Mouse (Mus musculus) kidney, embryonic 14.5 days (tissue): ENCODE data around the gene Rps27rt. TPM values are rescaled to one million over a fixed set of nuclear protein-coding genes. Genes with fewer than 3 reads are reported as not detected.
"Not testable (repeated sequence)": the region's sequence is repeated elsewhere in the genome, so short reads cannot be mapped to it uniquely, and the experiment has no call there.

Experiments
- ATAC-seq: fragments of 200-750 bp; cut with Nextera tagmentation; 2 replicates; pipeline ENCODE4 v1.8.0; 2017; ENCODE audit warnings: moderate number of reproducible peaks, mild to moderate bottlenecking, moderate TSS enrichment, moderate library complexity; ENCODE audit not compliant: low FRiP score, low TSS enrichment
- H3K27ac ChIP-seq: fragments of 300-500 bp; sonication (generic); 2 replicates; pipeline ENCODE4 v1.5.1; 2014; ENCODE audit warnings: low read depth, mild to moderate bottlenecking, low read length, moderate library complexity, mixed read lengths
- H3K27me3 ChIP-seq: fragments of 300-500 bp; sonication (generic); 2 replicates; pipeline ENCODE4 v1.6.1; 2014; ENCODE audit warnings: mild to moderate bottlenecking, low read length; ENCODE audit not compliant: control insufficient read depth, insufficient read depth
- H3K36me3 ChIP-seq: fragments of 300-500 bp; sonication (generic); 2 replicates; pipeline ENCODE4 v1.6.1; 2014; ENCODE audit warnings: low read length, mixed read lengths; ENCODE audit not compliant: control insufficient read depth, insufficient read depth
- H3K4me1 ChIP-seq: fragments of 300-500 bp; sonication (generic); 2 replicates; pipeline ENCODE4 v1.6.1; 2014; ENCODE audit warnings: low read length, mixed read lengths; ENCODE audit not compliant: control insufficient read depth, insufficient read depth
- H3K4me2 ChIP-seq: fragments of 300-500 bp; sonication (generic); replicated peaks from 2 replicates; pipeline ENCODE4 v1.6.1; 2014; ENCODE audit warnings: low read depth, mild to moderate bottlenecking, low read length
- H3K4me3 ChIP-seq: fragments of 300-500 bp; sonication (generic); 2 replicates; pipeline ENCODE4 v1.5.1; 2014; ENCODE audit warnings: mild to moderate bottlenecking, low read length
- H3K9ac ChIP-seq: fragments of 300-500 bp; sonication (generic); 2 replicates; pipeline ENCODE4 v1.6.1; 2014; ENCODE audit warnings: low read depth, mild to moderate bottlenecking, low read length, moderate library complexity
- H3K9me3 ChIP-seq: fragments of 300-500 bp; sonication (generic); 2 replicates; pipeline ENCODE4 v1.6.1; 2016; ENCODE audit warnings: low read length; ENCODE audit not compliant: control insufficient read depth
- WGBS: fragments of 180-500 bp; shearing (Covaris S2); extraction: QIAGEN DNeasy Blood & Tissue Kit; methylation state at CpG from one replicate; pipeline ENCODE4 v1.1.7; 2014; 5-methylcytosine and 5-hydroxymethylcytosine counted together
- polyA plus RNA-seq: library from polyadenylated mRNA; unstranded; fragments of >200 nt; fragmentation: Nextera tagmentation; extraction: Ambion mirVana; gene quantifications from 2 replicates; pipeline ENCODE4 v1.2.1, GENCODE M21; 2014

Rps27rt gene
- 479 and 639 TPM in 2 replicates for polyA plus RNA-seq

DNA sequence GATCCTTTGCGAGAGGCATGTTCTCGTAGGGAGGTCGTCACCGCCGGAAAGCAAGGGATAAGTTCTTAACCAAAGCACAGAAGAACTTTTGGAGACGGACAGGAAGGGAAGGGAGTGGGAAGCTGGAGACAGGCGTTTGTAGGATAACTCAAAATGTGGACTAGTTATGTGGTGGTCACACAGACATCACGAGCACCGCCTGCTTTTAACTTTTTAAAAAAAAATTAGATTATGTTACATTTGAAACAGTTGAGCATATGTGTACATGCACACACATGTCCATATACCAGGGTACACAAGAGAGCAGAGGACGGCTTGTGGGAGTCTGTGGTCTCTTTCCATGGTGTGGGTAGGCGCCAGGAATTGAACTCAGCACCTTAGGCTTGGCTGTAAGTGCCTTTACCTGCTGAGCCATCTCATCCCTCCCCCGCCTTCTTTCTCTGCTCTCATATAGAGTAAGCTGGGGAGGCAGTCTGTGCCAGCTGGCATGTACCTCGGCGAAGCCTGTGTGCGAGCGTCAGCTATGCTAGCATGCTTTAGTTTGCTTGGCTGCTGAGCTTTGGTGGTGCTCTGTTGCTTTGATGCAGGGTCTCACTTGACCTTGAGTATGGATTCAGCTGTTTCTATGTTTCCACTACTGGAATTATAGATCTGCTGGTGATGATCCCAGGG is at the start of gene Rps27rt:
TSS of gene Rps27rt (minus strand) at position 51 of the 672 bp plus-strand sequence.
- no peak within 1 kb of the TSS for H3K4me3 ChIP-seq
- 95% methylated on average over 16 of the region's 16 CpGs for WGBS
- no peak within 1 kb of the TSS for H3K4me2 ChIP-seq
- no peak within 1 kb of the TSS for H3K27ac ChIP-seq
- no peak within 1 kb of the TSS for H3K9ac ChIP-seq
- H3K4me1 ChIP-seq = peaks cover 9% of the 10 kb centered on the region; the same call in 1 of the 2 replicates
- ATAC-seq = no peak
- H3K9me3 ChIP-seq = 0 out of 2 replicates have a peak, but pooled peaks cover 3% of the 10 kb centered on the region
- peaks cover 3% of the 10 kb centered on the region; the same call in 1 of the 2 replicates for H3K27me3 ChIP-seq
- no peaks in the 10 kb centered on the region for H3K36me3 ChIP-seq

DNA sequence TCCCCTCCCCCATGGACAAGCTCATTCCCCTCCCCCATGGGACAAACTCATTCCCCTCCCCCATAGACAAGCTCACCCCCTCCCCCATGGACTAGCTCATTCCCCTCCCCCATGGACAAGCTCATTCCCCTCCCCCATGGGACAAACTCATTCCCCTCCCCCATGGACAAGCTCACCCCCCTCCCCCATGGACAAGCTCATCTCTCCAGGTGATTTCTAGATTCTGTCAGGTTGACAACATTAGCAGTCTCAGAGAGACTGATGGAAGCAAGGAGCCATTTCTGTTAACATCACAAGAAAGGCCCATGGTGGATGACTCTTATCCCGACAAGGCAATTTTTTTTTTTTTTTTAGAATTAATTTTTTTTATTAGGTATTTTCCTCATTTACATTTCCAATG is 48.5 kb upstream of the Rps27rt start:
- not testable (repeated sequence) for ATAC-seq, H3K4me2 ChIP-seq, H3K9ac ChIP-seq, H3K36me3 ChIP-seq, H3K27me3 ChIP-seq, H3K4me1 ChIP-seq, H3K27ac ChIP-seq, H3K4me3 ChIP-seq, H3K9me3 ChIP-seq
- 100% methylated on average over 1 of the region's 1 CpGs for WGBS

DNA sequence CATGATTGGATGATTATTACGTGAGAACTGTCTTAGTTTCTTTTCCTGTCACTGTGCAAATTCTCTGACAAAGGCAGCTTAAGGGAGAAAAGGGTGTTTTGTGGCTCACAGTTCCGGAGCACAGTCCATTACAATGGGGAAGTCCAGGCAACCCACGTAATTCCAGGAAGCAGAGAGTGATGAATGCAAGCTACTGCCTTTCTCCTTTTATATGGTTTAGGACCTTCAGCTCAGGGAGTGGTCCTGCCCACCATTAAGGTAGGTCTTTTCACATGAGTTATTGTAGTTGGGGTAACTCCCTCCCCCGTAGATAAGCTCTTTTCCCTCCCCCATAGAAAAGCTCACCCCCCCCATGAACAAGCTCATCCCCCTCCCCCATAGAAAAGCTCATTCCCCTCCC is 48.0 kb upstream of the Rps27rt start:
- no peak overlapping the region for H3K4me2 ChIP-seq
- 73% methylated on average over 4 of the region's 4 CpGs for WGBS
- H3K9ac ChIP-seq = no peak overlapping the region

DNA sequence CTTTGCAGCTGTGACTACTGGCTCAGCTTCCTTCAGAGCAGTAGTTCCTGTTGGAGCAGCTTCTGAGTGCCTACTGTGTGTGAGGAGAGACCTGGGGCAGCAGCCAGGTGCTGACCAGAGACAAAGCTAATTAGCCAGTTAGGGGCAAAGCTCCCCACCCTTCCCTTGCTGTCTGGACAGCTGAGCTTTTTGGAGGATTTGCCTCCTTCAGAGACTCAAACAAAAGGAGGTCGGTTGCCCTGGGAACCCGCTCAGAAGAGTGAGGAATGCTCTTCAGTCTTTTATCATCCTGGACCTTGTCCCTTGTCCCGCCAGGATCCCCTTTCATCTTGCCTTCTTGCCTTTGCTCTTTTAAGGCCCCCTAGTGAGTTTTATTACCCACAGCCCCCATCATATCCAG is 46.8 kb upstream of the Rps27rt start:
- ATAC-seq = no peak
- Histone ChIP-seq H3K4me1 (0 out of 2 replicates have a peak, but pooled peaks cover 6% of the 10 kb centered on the region), H3K27me3 (no peaks in the 10 kb centered on the region), H3K9ac (no peak overlapping the region), H3K36me3 (no peaks in the 10 kb centered on the region), H3K4me3 (no peak overlapping the region), H3K9me3 (no peaks in the 10 kb centered on the region; the same call in 1 of the 2 replicates), H3K27ac (no peak overlapping the region), H3K4me2 (no peak overlapping the region)
- 14% methylated on average over 3 of the region's 3 CpGs for WGBS

More for the DNA sequence above, 48.0 kb upstream of the Rps27rt start:
- Histone ChIP-seq H3K27me3 (no peaks in the 10 kb centered on the region), H3K36me3 (no peaks in the 10 kb centered on the region), H3K4me3 (no peak overlapping the region), H3K27ac (no peak overlapping the region), H3K9me3 (no peaks in the 10 kb centered on the region; the same call in 1 of the 2 replicates), H3K4me1 (0 out of 2 replicates have a peak, but pooled peaks cover 6% of the 10 kb centered on the region)
- ATAC-seq = no peak

DNA sequence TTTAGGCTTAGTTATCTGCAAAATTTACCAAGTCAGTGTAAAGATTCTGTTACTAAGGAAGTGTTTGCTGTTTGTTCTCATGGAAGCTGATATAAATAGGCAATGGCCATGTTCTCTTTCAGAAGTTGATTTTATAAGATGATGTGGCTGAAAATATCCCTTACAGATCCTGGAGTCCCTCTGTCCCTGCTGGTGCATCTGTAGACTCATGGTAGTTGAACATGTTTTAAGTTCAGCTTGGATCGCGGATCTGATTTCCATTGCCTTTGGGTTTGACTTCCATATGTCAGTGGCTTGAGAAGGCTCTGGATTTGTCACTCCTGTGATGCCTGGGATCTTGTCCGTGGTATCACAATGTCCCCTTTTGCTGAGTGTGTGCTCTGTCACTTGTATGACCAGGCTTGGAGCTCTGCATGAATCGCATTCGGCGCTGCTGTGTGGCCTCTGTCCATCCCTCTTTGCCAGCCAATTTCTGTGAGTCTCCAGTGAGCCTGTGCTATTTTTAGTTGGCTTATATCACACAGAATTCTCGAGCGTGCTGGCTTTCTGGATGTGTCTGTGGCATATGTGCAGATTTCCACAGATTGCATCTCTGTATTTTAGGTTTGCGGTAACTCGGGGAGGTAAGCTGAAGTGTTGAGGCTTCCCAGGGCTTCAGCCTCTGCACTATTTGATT is 41.3 kb upstream of the Rps27rt start:
- H3K9ac ChIP-seq = no peak overlapping the region
- no peaks in the 10 kb centered on the region for H3K4me1 ChIP-seq
- WGBS = 90% methylated on average over 10 of the region's 10 CpGs
- ATAC-seq = no peak
- no peaks in the 10 kb centered on the region; the same call in 1 of the 2 replicates for H3K9me3 ChIP-seq
- H3K4me3 ChIP-seq = no peak overlapping the region
- no peaks in the 10 kb centered on the region for H3K27me3 ChIP-seq
- H3K27ac ChIP-seq = no peak overlapping the region
- no peaks in the 10 kb centered on the region for H3K36me3 ChIP-seq
- no peak overlapping the region for H3K4me2 ChIP-seq

DNA sequence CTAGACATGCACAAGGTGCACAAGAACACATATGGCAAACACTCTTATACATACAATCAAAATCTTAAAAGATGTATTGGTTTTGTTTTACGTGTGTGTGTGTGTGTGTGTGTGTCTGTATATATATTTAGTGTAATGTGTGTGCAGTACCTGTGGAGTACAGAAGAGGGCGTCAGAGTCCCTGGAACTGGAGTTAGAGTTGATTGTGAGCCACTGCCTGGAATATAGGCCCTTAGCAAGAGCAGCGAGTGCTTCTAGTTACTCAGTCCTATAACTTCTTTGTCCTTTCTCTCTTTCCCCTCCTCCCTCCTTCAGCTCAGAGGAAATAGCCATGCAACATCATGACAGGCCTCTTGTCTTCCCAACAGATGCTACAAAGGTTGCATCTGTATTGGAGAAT is 40.6 kb upstream of the Rps27rt start:
- ATAC-seq = no peak
- no peak overlapping the region for H3K9ac ChIP-seq
- no peaks in the 10 kb centered on the region for H3K4me1 ChIP-seq
- no peaks in the 10 kb centered on the region; the same call in 1 of the 2 replicates for H3K9me3 ChIP-seq
- H3K27ac ChIP-seq = no peak overlapping the region
- H3K36me3 ChIP-seq = no peaks in the 10 kb centered on the region
- H3K4me2 ChIP-seq = no peak overlapping the region
- H3K27me3 ChIP-seq = no peaks in the 10 kb centered on the region
- WGBS = 84% methylated on average over 3 of the region's 3 CpGs
- H3K4me3 ChIP-seq = no peak overlapping the region

DNA sequence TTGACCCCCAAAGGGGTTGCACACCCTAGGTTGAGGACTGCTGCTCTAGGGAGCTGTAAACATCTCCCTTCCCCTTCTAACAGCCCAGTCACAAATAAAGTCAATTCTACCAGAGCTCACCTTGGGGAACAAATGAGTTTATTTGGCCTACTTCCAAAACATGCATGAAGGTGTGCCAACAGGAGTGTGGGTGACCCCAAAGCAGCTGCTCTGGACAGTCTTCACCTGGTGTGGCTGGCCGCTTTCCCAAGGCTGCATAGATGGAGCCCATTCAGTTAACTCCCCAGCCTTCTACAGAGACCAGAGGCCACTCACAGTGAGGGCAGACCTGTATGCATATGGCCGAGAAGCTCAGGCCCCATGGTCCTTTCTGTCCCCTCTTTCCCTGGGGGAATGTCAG is 38.9 kb upstream of the Rps27rt start:
- Histone ChIP-seq H3K36me3 (no peaks in the 10 kb centered on the region), H3K4me3 (no peak overlapping the region), H3K27me3 (no peaks in the 10 kb centered on the region), H3K9me3 (no peaks in the 10 kb centered on the region; the same call in 1 of the 2 replicates), H3K4me1 (no peaks in the 10 kb centered on the region), H3K4me2 (no peak overlapping the region), H3K9ac (no peak overlapping the region), H3K27ac (no peak overlapping the region)
- ATAC-seq = no peak; the same call in 1 of the 2 replicates
- WGBS = 92% methylated on average over 2 of the region's 2 CpGs

DNA sequence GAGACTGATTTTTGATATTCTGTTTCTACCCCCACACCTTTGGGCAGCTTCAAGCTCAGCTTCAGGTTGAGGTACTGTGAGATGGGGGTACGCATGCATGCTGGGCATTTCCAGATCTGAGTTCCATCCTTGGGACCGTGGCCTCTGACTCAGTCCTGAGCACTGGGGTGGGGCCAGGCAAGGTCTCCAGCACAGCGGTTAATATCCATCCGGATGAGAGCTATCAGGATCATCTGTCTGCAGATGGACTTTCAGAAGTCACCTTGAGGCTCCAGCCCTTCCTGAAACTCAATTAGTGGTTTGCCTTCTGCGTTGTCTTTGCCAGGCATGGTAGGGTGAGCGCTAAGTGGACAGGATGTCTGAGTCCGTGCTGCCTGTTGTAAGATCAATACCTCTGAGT is 37.6 kb upstream of the Rps27rt start:
- no peak overlapping the region for H3K9ac ChIP-seq
- no peaks in the 10 kb centered on the region for H3K36me3 ChIP-seq
- no peak overlapping the region for H3K27ac ChIP-seq
- no peak overlapping the region for H3K4me2 ChIP-seq
- H3K27me3 ChIP-seq = no peaks in the 10 kb centered on the region
- ATAC-seq = no peak
- peaks cover 6% of the 10 kb centered on the region; the same call in 1 of the 2 replicates for H3K9me3 ChIP-seq
- WGBS = 66% methylated on average over 7 of the region's 7 CpGs
- H3K4me1 ChIP-seq = no peaks in the 10 kb centered on the region
- H3K4me3 ChIP-seq = no peak overlapping the region

DNA sequence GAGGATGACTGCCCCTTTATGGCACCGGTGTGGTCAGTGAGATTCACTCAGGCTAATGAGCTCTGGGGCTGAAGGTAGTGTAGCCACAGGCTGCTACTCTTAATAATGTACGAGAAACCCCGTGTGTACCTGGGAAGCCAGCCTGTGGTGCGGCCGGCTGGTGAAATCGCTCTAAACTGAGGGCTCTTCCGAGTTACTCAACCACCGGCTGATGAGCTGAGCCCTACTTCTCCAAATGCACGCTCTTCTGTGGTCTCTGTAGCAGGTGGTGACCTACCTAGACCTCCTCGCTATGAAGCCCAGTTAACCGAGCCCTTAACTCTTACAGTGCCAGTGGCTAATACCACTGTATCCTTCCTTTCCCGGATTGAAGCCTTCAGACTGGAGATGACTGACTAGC is 29.8 kb upstream of the Rps27rt start:
- no peak for ATAC-seq
- no peak overlapping the region for H3K9ac ChIP-seq
- no peak overlapping the region for H3K4me3 ChIP-seq
- H3K27me3 ChIP-seq = no peaks in the 10 kb centered on the region
- H3K9me3 ChIP-seq = peaks cover 14% of the 10 kb centered on the region
- H3K27ac ChIP-seq = no peak overlapping the region
- no peaks in the 10 kb centered on the region for H3K36me3 ChIP-seq
- no peak overlapping the region for H3K4me2 ChIP-seq
- H3K4me1 ChIP-seq = 0 out of 2 replicates have a peak, but pooled peaks cover 4% of the 10 kb centered on the region
- 36% methylated on average over 12 of the region's 12 CpGs for WGBS
